Mouse (Mus musculus) hindbrain, embryonic 11.5 days (tissue): Measurements from ENCODE around the gene Nrd1. TPM values are rescaled to one million over a fixed set of nuclear protein-coding genes. Genes with fewer than 3 reads are reported as not detected.

Experiments used
- ATAC-seq: fragments of 200-750 bp; cut with Nextera tagmentation; 2 replicates; pipeline ENCODE4 v1.8.0; 2017; ENCODE audit warnings: mild to moderate bottlenecking, moderate TSS enrichment, moderate library complexity; ENCODE audit not compliant: low FRiP score
- DNase-seq: peaks from one replicate; pipeline ENCODE4 v3.0.0-alpha.2; 2015; ENCODE audit warnings: low spot score
- H3K27ac ChIP-seq: fragments of 300-500 bp; sonication (generic); 2 replicates; pipeline ENCODE4 v1.5.1; 2014; ENCODE audit warnings: mild to moderate bottlenecking, low read depth, low read length
- H3K27me3 ChIP-seq: fragments of 300-500 bp; sonication (generic); 2 replicates; pipeline ENCODE4 v1.6.1; 2014; ENCODE audit warnings: mild to moderate bottlenecking, low read length, moderate library complexity, mixed read lengths; ENCODE audit not compliant: control insufficient read depth, insufficient read depth
- H3K36me3 ChIP-seq: fragments of 300-500 bp; sonication (generic); 2 replicates; pipeline ENCODE4 v1.6.1; 2014; ENCODE audit warnings: mild to moderate bottlenecking, low read length, moderate library complexity, mixed read lengths; ENCODE audit not compliant: control insufficient read depth, insufficient read depth
- H3K4me1 ChIP-seq: fragments of 300-500 bp; sonication (generic); replicated peaks from 2 replicates; pipeline ENCODE4 v1.6.1; 2014; ENCODE audit warnings: low read length, mixed read lengths; ENCODE audit not compliant: control insufficient read depth, insufficient read depth
- H3K4me2 ChIP-seq: fragments of 300-500 bp; sonication (generic); replicated peaks from 2 replicates; pipeline ENCODE4 v1.6.1; 2014; ENCODE audit warnings: mild to moderate bottlenecking, low read depth, low read length
- H3K4me3 ChIP-seq: fragments of 300-500 bp; sonication (generic); 2 replicates; pipeline ENCODE4 v1.5.1; 2014; ENCODE audit warnings: low read depth, low read length
- H3K9ac ChIP-seq: fragments of 300-500 bp; sonication (generic); 2 replicates; pipeline ENCODE4 v1.6.1; 2014; ENCODE audit warnings: low read depth, low read length
- H3K9me3 ChIP-seq: fragments of 300-500 bp; sonication (generic); 2 replicates; pipeline ENCODE4 v1.6.1; 2016; ENCODE audit warnings: low read length; ENCODE audit not compliant: control insufficient read depth
- WGBS: fragments of 180-500 bp; shearing (Covaris S2); extraction: QIAGEN DNeasy Blood & Tissue Kit; methylation state at CpG from one replicate; pipeline ENCODE4 v1.1.7; 2014; 5-methylcytosine and 5-hydroxymethylcytosine counted together
- polyA plus RNA-seq: library from polyadenylated mRNA; unstranded; fragments of >200 nt; fragmentation: Nextera tagmentation; extraction: Ambion mirVana; gene quantifications from 2 replicates; pipeline ENCODE4 v1.2.1, GENCODE M21; 2014

The Nrd1 gene
- polyA plus RNA-seq, 1 experiment from 2014 or later, result 82.5 TPM

DNA sequence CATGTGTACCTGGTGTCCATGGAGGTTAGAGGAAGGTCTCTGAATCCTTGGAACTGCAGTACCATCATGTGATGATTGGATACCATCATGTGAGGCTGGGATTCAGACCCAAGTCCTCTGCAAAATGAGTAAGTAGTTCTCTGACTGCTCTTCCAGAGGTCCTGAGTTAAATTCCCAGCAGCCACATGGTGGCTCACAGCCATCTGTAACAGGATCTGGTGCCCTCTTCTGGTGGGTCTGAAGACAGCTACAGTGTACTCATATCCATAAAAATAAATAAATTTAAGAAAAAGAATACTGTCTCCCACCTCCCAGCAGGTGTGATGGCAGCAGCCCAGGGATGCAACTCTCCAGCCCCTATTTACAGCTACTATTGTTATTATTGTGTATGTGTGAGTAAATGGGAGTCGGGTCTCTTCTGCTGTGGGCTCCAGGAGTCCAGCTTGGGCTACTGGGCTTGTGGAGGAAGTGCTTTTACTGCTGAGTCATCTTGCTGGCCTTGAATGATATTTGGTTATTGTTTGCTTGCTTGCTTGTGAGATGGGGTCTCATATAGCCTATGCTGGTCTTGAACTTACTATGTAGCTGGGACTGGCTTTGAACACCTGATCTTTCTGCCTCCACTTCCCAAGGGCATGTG lies 13.5 kb upstream of the Nrd1 start:
- H3K4me3 ChIP-seq, result no peak overlapping the region
- H3K36me3 ChIP-seq, result no peaks in the 10 kb centered on the region
- DNase-seq (no peak), ATAC-seq (no peak)
- no peak overlapping the region for H3K27ac ChIP-seq
- no peak overlapping the region for H3K9ac ChIP-seq
- WGBS, result 85% methylated on average over 1 of the region's 1 CpGs
- H3K4me1 ChIP-seq, result no peaks in the 10 kb centered on the region
- H3K27me3 ChIP-seq, result no peaks in the 10 kb centered on the region
- H3K9me3 ChIP-seq, result no peaks in the 10 kb centered on the region
- H3K4me2 ChIP-seq, result no peak overlapping the region

DNA sequence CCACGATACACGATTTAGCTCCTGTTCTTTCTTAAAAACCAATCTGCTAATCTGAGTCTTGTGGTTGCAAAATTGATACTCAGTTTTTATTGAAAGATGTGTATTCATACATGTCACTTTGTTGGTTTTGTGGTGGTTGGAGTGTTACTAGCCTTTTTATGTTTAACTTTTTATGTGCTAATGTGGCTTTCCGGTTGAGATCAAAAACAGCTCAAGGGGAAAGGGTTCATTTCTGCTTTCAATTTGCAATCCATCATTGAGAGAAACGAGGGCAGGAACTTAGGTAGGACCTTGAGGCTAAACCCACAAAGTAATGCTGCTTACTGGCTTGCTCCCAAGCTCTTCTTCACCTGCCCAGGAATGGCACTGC lies 13.0 kb upstream of the Nrd1 start:
- no peak overlapping the region for H3K4me2 ChIP-seq
- H3K4me3 ChIP-seq, result no peak overlapping the region
- no peaks in the 10 kb centered on the region for H3K36me3 ChIP-seq
- WGBS, result 83% methylated on average over 4 of the region's 4 CpGs
- ATAC-seq (no peak), DNase-seq (no peak)
- H3K27me3 ChIP-seq, result no peaks in the 10 kb centered on the region
- H3K4me1 ChIP-seq, result no peaks in the 10 kb centered on the region
- no peaks in the 10 kb centered on the region for H3K9me3 ChIP-seq
- H3K27ac ChIP-seq, result no peak overlapping the region
- H3K9ac ChIP-seq, result no peak overlapping the region

DNA sequence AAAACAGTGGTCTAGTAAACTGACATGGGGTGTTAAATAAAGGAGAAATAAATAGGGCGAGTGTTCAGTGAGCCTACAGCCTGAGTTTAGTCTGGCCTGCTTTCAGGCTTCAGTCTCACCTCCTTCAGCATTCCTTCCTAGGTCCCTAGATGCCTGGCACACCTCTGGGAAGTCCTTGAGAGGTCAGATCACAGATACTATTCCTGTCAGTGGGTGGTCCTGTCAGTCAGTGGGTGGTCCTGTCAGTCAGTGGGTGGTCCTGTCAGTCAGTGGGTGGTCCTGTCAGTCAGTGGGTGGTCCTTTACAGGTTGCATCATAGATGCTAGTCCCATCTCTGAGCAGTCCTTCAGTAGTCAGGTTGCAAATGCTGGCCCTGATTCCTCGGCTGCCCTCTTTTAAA lies 11.0 kb upstream of the Nrd1 start:
- DNase-seq (no peak), ATAC-seq (no peak)
- Histone ChIP-seq H3K4me1 (no peaks in the 10 kb centered on the region), H3K9me3 (no peaks in the 10 kb centered on the region), H3K4me3 (no peak overlapping the region), H3K9ac (no peak overlapping the region), H3K36me3 (no peaks in the 10 kb centered on the region), H3K27ac (no peak overlapping the region), H3K27me3 (no peaks in the 10 kb centered on the region), H3K4me2 (no peak overlapping the region)
- 58% methylated on average over 2 of the region's 2 CpGs for WGBS

DNA sequence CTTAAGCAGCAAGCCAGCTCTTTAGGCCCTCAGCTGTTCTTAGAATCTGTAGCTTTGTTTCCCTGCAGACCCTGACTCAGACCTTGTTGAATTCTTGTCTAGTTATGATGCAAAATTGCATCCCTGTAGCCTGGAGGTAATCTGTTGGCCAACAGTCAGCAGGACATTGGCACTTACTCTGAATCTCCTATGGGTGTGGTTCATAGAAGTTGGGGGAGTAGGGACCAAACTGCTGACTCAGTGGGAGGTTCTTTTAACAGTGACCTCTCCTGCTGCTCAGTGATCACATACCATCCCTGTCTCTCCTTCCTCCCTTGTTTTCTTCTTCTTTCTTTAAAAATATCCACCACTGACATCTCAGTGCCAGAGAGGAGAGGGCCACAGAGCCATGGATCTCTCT lies 10.4 kb upstream of the Nrd1 start:
- no peak overlapping the region for H3K27ac ChIP-seq
- H3K4me1 ChIP-seq, result no peaks in the 10 kb centered on the region
- no peaks in the 10 kb centered on the region for H3K9me3 ChIP-seq
- H3K9ac ChIP-seq, result no peak overlapping the region
- no peaks in the 10 kb centered on the region for H3K27me3 ChIP-seq
- no peaks in the 10 kb centered on the region for H3K36me3 ChIP-seq
- no peak for ATAC-seq
- H3K4me2 ChIP-seq, result no peak overlapping the region
- DNase-seq, result no peak
- no peak overlapping the region for H3K4me3 ChIP-seq

DNA sequence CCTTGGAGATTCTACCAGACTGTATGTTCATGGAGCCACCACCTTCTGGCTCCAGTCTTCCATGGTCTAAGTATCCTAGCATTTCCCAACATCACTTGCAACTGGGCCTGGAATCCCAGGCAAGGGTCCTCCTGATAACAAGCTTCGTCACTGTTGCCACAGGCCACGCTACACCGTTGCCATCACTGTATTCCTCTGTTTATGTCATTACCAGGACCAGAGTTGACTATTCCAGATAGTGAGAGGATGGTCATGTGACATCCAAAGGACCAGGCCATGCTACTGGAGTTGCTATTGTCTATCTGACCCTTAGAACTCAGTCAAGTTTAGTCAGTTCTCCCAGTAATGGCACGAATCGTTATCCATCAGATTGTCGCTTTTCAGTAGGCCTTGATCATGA lies 9.9 kb upstream of the Nrd1 start:
- Histone ChIP-seq H3K4me3 (no peak overlapping the region), H3K27me3 (no peaks in the 10 kb centered on the region), H3K36me3 (no peaks in the 10 kb centered on the region), H3K9ac (no peak overlapping the region), H3K9me3 (no peaks in the 10 kb centered on the region), H3K27ac (no peak overlapping the region), H3K4me2 (no peak overlapping the region), H3K4me1 (no peaks in the 10 kb centered on the region)
- no peak for ATAC-seq
- DNase-seq, result no peak
- 89% methylated on average over 6 of the region's 6 CpGs for WGBS

DNA sequence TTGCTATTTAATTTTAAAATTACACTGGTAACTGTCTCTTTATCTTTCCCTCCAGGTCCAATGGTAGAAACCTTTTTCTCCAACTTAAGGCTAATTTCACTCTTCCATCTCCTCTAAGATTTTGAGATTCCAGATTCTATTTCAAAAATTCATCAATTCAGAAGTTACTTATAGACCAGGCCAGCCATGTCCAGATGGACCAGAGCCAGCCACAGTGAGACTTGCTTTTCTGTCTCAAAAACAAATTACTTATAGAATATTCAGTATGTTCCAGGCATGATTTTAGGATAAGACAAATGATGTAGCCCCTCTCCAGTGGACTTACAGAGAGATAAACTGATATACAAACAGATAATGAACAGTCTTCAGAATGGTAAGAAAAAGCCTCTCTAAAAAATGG lies 8.6 kb upstream of the Nrd1 start:
- ATAC-seq, result no peak
- H3K36me3 ChIP-seq, result no peaks in the 10 kb centered on the region
- H3K4me3 ChIP-seq, result no peak overlapping the region
- no peaks in the 10 kb centered on the region for H3K4me1 ChIP-seq
- no peak overlapping the region for H3K27ac ChIP-seq
- no peaks in the 10 kb centered on the region for H3K9me3 ChIP-seq
- no peak overlapping the region for H3K9ac ChIP-seq
- H3K27me3 ChIP-seq, result no peaks in the 10 kb centered on the region
- no peak for DNase-seq
- no peak overlapping the region for H3K4me2 ChIP-seq

DNA sequence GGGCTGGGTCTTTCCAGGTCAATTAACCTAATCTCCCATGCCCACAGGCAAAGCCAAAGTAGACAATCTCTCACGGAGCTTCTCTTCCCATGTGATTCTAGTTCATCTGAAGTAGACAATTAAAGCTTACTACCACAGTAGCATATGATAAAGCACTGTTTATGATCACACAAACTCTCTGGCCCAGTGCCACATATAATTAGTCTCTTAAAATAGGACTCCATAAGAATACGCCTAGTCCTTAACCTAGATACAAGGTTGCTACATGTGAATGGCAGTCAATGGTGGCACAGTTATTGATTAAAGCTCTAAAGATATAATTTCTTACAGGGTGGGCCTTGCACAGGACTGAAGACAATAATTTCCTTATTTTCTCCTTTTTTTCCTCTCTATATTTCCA lies 7.5 kb upstream of the Nrd1 start:
- no peak overlapping the region for H3K4me3 ChIP-seq
- 59% methylated on average over 2 of the region's 2 CpGs for WGBS
- H3K4me2 ChIP-seq, result no peak overlapping the region
- H3K27me3 ChIP-seq, result no peaks in the 10 kb centered on the region
- no peak overlapping the region for H3K27ac ChIP-seq
- H3K4me1 ChIP-seq, result no peaks in the 10 kb centered on the region
- no peak for DNase-seq
- H3K36me3 ChIP-seq, result no peaks in the 10 kb centered on the region
- no peaks in the 10 kb centered on the region for H3K9me3 ChIP-seq
- no peak overlapping the region for H3K9ac ChIP-seq
- no peak for ATAC-seq

DNA sequence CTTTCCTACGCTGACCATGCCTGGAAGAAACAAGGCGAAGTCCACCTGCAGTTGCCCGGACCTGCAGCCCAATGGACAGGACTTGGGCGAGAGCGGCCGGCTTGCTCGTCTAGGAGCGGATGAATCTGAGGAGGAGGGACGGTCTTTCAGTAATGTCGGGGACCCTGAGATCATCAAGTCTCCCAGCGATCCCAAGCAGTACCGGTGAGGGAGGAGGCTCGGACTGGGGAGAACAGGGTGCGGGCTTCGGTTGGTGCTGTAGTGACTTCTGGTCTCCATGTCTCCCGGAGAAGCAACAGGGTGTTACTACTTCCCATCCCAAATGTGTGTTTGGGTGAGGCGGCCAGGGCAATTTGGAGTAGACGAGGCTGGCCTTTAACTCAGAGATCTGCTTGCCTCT lies 506 bp downstream of the Nrd1 start:
- no peak for ATAC-seq
- H3K27me3 ChIP-seq, result no peaks in the 10 kb centered on the region
- peak overlapping the region; percentile 70 for H3K4me3 ChIP-seq
- DNase-seq, result no peak
- peak overlapping the region; percentile 76 for H3K9ac ChIP-seq
- H3K36me3 ChIP-seq, result no peaks in the 10 kb centered on the region
- peak overlapping the region; percentile 60 for H3K27ac ChIP-seq
- WGBS, result under 1% methylated on average over 18 of the region's 18 CpGs
- peak overlapping the region; percentile 48 for H3K4me2 ChIP-seq
- no peaks in the 10 kb centered on the region for H3K4me1 ChIP-seq
- no peaks in the 10 kb centered on the region for H3K9me3 ChIP-seq

DNA sequence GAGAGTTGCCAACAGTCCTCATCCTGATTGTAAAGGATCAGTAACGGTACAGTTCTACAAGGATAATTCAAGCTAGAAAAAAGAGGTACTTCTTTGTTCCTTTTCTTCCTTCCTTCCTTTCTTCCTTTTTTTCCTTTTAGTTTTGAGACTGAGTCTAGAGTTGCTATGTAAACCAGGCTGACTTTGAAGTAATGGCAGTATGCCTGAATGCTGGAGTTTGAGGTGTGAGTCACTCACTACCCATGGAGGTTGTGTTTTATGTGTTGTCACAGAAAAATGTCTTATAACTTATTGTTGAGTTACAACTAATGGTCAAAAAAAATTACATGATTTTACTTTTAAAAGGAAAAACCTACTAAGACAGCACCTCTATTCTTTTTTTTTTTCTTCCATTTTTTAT lies 7.6 kb downstream of the Nrd1 start:
- Histone ChIP-seq H3K4me2 (no peak overlapping the region), H3K27ac (no peak overlapping the region), H3K27me3 (no peaks in the 10 kb centered on the region), H3K36me3 (no peaks in the 10 kb centered on the region), H3K9me3 (no peaks in the 10 kb centered on the region), H3K9ac (no peak overlapping the region), H3K4me3 (no peak overlapping the region), H3K4me1 (no peaks in the 10 kb centered on the region)
- 94% methylated on average over 1 of the region's 1 CpGs for WGBS
- no peak for DNase-seq
- no peak for ATAC-seq
